Mouse (Mus musculus) lung, adult 2 months (tissue): ENCODE data around the gene Rnf185. TPM values are rescaled to one million over a fixed set of nuclear protein-coding genes. Genes with fewer than 3 reads are reported as not detected.

Experiments
- DNase-seq: peaks from one replicate; pipeline ENCODE4 v3.0.0; 2022
- H3K4me1 ChIP-seq: fragments of 200-500 bp; 2 replicates; pipeline ENCODE4 v1.6.1; 2011; ENCODE audit warnings: low read length; ENCODE audit not compliant: control insufficient read depth, insufficient read depth
- H3K4me3 ChIP-seq: fragments of 200-500 bp; replicated peaks from 2 replicates; pipeline ENCODE3; 2011; ENCODE audit warnings: low read depth, mild to moderate bottlenecking, control low read depth, low read length; ENCODE audit errors: extremely low read depth
- CTCF ChIP-seq: fragments of 200-500 bp; IDR thresholded peaks from 2 replicates; pipeline ENCODE4 v1.5.1; 2011; ENCODE audit warnings: mild to moderate bottlenecking, low read length, control low read depth; ENCODE audit not compliant: insufficient read depth
- POLR2A ChIP-seq: fragments of 200-500 bp; IDR thresholded peaks from 2 replicates; pipeline ENCODE4 v1.6.1; 2011; ENCODE audit warnings: low read depth, mild to moderate bottlenecking, control low read depth, low read length, borderline replicate concordance; ENCODE audit errors: extremely low read depth
- WGBS: fragments of 180-500 bp; shearing (Covaris S2); methylation state at CpG from one replicate; pipeline ENCODE4 v1.1.7; 2018; 5-methylcytosine and 5-hydroxymethylcytosine counted together
- polyA plus RNA-seq: library from polyadenylated mRNA; depleted of rRNA; stranded (reverse); fragments of >200 nt; gene quantifications from 2 replicates; pipeline ENCODE4 v1.2.3, GENCODE M21; 2012

Rnf185 gene
- polyA plus RNA-seq, 1 experiment: 36.4 TPM

DNA sequence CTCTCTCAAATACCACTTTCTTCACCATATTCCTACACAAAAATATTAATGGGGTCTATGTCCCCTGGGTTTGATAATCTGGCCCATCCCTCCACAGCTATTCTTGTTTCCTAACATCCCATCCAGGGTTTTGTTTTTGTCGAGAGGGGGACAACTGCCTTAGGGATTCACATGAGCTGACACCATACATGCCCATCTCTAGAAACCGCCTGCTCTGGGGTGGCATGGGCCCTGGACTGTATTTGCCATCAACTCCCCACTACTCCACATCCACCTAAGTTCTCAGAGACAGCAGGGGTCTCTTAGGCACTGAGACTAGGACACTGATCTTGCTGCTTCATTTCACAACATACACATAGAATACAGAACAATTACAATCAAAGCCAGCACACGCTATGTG is 20.6 kb downstream of the Rnf185 start:
- TF ChIP-seq CTCF: no peak
- TF ChIP-seq POLR2A: no peak
- no peak for DNase-seq
- WGBS: 91% methylated on average over 3 of the region's 3 CpGs
- Histone ChIP-seq H3K4me3 (no peak overlapping the region), H3K4me1 (no peaks in the 10 kb centered on the region)

- DNase-seq: no peak
- 79% methylated on average over 7 of the region's 7 CpGs for WGBS
- no peak overlapping the region for H3K4me3 ChIP-seq
- TF ChIP-seq CTCF: no peak
- TF ChIP-seq POLR2A: no peak
- no peaks in the 10 kb centered on the region for H3K4me1 ChIP-seq
Observed at GRCm38 (mm10) chr11:3428632-3429031, 23.5 kb downstream of the Rnf185 start.

DNA sequence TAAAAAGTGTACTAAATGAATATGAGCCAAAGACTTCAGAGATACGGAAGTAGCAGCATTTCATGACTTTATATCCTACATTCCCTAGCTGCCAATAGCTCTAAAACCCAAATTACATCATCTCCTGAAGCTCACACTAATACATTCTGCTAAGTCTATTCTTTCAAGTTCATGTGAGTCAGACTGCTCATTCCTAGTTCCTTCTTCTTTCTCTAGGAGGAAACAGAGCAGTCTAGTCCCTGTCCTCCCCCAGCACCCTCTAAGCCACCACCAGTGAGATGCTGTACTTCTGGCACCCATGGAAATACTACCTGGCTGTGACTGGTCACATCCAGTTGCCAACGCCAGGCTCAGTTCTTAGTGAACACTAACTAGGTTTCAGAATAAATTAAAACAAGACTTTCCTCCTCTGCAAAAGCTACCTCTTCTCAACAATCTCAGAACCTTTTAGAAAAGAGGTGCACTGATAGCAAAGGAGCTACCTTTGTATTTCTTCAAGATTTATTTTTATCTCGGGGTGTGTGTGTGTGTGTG is 24.4 kb downstream of the Rnf185 start:
- TF ChIP-seq CTCF: no peak
- TF ChIP-seq POLR2A: no peak
- WGBS: 71% methylated on average over 3 of the region's 3 CpGs
- Histone ChIP-seq H3K4me1 (no peaks in the 10 kb centered on the region), H3K4me3 (no peak overlapping the region)
- DNase-seq: no peak

DNA sequence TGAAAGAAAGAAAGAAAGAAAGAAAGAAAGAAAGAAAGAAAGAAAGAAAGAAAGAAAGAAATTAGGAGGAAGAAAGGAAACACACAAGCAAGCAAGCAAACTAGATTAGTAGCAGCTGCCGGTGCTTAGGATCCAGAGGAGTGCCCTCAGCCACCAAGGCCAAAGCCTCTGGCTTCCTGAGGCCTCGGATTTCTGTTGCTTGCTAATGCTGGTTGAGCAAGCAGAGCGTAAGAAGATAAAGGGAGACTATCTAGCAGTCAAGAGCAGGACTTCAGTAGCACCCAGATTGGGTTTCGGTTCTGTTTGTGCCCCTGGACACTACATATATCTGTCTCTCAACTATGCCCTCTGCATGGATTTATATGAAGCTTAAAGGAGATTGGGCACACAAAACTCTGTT is 29.9 kb downstream of the Rnf185 start:
- DNase-seq: no peak
- no peak overlapping the region for H3K4me3 ChIP-seq
- H3K4me1 ChIP-seq: peaks cover 2% of the 10 kb centered on the region; the same call in 1 of the 2 replicates
- no peak for TF ChIP-seq POLR2A
- no peak for TF ChIP-seq CTCF
- WGBS: 82% methylated on average over 4 of the region's 4 CpGs

DNA sequence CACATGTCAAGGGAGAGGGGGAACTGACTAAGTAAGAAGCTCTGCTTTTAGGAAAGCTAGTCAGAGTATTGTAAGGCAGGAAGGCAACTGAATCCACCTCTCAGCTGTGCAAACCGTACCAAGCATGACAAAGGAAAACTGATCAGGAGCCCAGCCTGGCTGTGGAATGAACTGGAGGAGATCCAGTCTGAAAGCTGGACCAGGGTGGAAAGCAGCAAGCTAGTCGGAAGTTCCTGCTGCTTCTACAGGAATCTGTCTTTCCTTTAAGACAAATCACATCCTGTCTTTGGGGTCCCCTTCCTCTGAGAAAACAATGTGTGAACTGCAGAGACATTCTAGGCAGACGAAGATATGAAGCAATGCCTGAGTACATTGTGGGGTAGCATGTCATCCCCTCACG is 33.4 kb downstream of the Rnf185 start:
- TF ChIP-seq CTCF: no peak
- 41% methylated on average over 4 of the region's 4 CpGs for WGBS
- H3K4me1 ChIP-seq: peaks cover 2% of the 10 kb centered on the region; the same call in 1 of the 2 replicates
- H3K4me3 ChIP-seq: no peak overlapping the region
- DNase-seq: no peak

- Histone ChIP-seq H3K4me1 (peaks cover 2% of the 10 kb centered on the region; the same call in 1 of the 2 replicates), H3K4me3 (no peak overlapping the region)
- no peak for DNase-seq
- 59% methylated on average over 6 of the region's 6 CpGs for WGBS
- no peak for TF ChIP-seq CTCF
- TF ChIP-seq POLR2A: no peak
Observed at GRCm38 (mm10) chr11:3417795-3418194, 34.4 kb downstream of the Rnf185 start.

DNA sequence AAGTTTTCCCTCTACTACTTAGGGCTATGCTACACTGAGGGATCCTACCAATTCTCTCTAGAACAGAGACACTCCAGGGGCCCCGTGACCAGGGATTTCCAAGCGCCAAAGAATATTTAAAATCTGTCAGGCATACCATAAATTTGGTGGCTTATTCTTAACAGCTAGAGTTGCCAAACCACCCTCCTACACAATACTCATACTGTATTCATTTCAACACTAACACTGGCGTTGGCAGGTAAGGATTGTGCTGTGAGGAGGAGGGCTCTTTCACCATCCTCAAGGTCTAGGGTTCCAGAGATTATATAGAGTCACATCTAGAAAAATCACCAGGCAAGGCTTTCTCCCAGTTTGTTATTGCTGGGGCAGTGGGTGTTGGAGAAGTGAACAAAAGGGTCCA is 35.8 kb downstream of the Rnf185 start:
- DNase-seq: no peak
- 94% methylated on average over 3 of the region's 3 CpGs for WGBS
- TF ChIP-seq POLR2A (no peak), CTCF (no peak)
- peaks cover 2% of the 10 kb centered on the region; the same call in 1 of the 2 replicates for H3K4me1 ChIP-seq
- no peak overlapping the region for H3K4me3 ChIP-seq

DNA sequence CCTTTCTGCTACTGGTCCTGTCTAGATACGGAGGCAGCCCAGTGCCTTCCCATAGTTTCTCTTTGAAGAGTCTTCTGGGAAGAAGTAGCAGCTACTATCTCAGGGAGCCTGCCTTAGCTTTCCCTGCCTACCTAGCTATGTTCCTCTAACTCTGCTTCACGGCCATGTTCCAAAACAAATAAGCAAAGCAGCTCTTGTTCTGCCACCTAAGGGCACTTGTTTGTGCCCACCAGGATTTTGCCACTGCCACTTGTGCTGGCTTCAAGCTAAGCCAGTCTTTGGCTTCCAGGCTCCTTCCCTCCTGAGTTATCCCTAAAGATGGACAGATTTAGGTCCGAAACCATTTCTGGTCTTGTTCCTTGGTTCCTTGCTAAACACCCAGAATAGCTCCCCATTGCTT is 40.1 kb downstream of the Rnf185 start:
- Histone ChIP-seq H3K4me1 (peaks cover 2% of the 10 kb centered on the region), H3K4me3 (no peak overlapping the region)
- 59% methylated on average over 3 of the region's 3 CpGs for WGBS
- no peak for TF ChIP-seq CTCF
- no peak for TF ChIP-seq POLR2A
- DNase-seq: no peak

DNA sequence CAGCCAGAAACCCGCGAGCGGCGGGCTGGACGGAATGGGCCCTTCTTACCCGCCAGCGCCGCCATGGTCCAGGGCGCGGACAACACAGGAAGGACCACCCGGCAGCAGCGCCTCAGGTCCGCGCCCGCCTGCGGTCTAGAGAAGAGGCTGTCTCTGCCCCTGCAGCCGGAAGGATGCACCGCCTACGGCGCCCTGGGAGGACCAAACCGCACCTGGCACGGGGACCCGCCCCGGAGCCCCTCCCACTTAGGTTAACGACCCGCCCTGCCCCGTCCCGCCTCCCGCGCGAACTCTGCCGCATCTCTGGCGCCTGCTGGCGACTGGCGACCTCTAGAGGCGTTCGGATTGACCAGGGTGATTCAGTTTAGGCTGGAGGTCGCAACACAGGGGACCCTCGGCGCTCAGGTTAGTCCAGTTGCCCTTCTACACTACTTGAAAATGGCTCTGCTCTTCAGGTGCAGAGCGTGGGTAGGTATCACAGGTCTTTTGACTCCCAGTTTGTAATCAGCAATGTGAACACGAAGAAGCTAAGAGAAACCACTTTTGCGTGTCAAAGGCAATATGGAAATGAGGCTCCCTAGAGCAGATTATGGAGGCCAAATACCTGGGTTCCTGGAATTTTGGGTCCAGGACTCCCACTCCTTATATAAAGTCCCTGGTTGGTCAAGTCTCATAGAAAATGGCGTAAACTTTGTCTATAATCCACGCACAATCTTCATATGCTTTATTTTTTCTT is 43.0 kb downstream of the Rnf185 start, which contains the start of gene Limk2:
Limk2 (minus strand) TSS at position 193 of the 736 bp plus-strand sequence.
- Histone ChIP-seq H3K4me3 (peak within 1 kb of the TSS; percentile 82), H3K4me1 (peaks cover 5% of the 10 kb centered on the region)
- peak; percentile 32; the same call in 1 of the 2 replicates for TF ChIP-seq POLR2A
- peak; percentile 62 for TF ChIP-seq CTCF
- WGBS: 2% methylated on average over 45 of the region's 45 CpGs
- DNase-seq: peak; percentile 91

- TF ChIP-seq POLR2A (no peak), CTCF (no peak)
- 4% methylated on average over 34 of the region's 34 CpGs for WGBS
- H3K4me3 ChIP-seq: peak overlapping the region; percentile 82
- H3K4me1 ChIP-seq: peaks cover 5% of the 10 kb centered on the region
- DNase-seq: no peak
Observed at GRCm38 (mm10) chr11:3408131-3408996, 43.8 kb downstream of the Rnf185 start.
